Mouse (Mus musculus): ENCODE measurements around the gene Zfp275. TPM values are rescaled to one million over a fixed set of nuclear protein-coding genes. Genes with fewer than 3 reads are reported as not detected.

Zfp275 gene
- total and polyA plus RNA-seq, 2 experiments from 2014 or later: 5.7 to 28.2 TPM

DNA sequence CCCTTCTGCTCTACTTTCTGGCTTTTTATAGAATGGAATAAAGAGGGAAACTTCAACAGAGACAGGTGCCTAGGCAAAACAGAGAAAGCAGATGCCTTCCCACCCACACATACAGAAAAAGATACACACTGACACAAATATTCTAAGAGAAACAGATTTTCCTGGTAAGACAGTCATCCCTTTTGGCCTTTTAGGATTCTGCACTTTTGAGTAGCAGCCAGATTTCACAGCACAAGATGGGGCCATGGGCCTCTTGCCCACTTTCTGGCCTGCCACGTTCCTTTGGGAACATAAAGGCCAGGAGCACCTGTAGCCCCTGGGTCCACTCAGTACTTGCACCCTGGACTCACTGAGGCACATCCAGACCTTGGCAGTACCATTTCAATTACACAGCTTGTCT, 1.9 kb downstream of the Zfp275 start:
- DNase-seq (ENCODE audit: low spot score) (no peak), ATAC-seq (ENCODE audit: low FRiP score) (no peak)
- no peak overlapping the region for H3K4me2 ChIP-seq (ENCODE audit: low read depth, low read length, poor library complexity, severe bottlenecking)
- no peaks in the 10 kb centered on the region for H3K4me1 ChIP-seq (ENCODE audit: insufficient read depth, low read length)
- 81% methylated on average over 1 of the region's 1 CpGs for WGBS
- H3K27me3 ChIP-seq (ENCODE audit: insufficient read depth, low read length): no peaks in the 10 kb centered on the region
- no peak overlapping the region for H3K27ac ChIP-seq (ENCODE audit: low read depth, low read length)
- TF ChIP-seq CTCF (IDR thresholded peaks at IDR 0.05): no peak
- no peak overlapping the region for H3K4me3 ChIP-seq (ENCODE audit: low read depth, low read length)
- no peaks in the 10 kb centered on the region for H3K9me3 ChIP-seq (ENCODE audit: low read length)
- H3K36me3 ChIP-seq (ENCODE audit: insufficient read depth, low read length): no peaks in the 10 kb centered on the region
- no peak overlapping the region for H3K9ac ChIP-seq (replicated peaks; ENCODE audit: low read length, poor library complexity, severe bottlenecking)

GRCm38 (mm10) chrX:73356163-73356562, 13.7 kb downstream of the Zfp275 start:
- no peak for TF ChIP-seq CTCF (IDR thresholded peaks at IDR 0.05)
- ATAC-seq (ENCODE audit: low FRiP score) (no peak), DNase-seq (ENCODE audit: low spot score) (no peak)
- Histone ChIP-seq H3K4me3 (ENCODE audit: low read depth, low read length) (no peak overlapping the region), H3K36me3 (ENCODE audit: insufficient read depth, low read length) (peaks cover 23% of the 10 kb centered on the region), H3K27ac (ENCODE audit: low read depth, low read length) (no peak overlapping the region), H3K27me3 (ENCODE audit: insufficient read depth, low read length) (no peaks in the 10 kb centered on the region), H3K9me3 (ENCODE audit: low read length) (peaks cover 4% of the 10 kb centered on the region; the same call in 1 of the 2 replicates), H3K4me1 (ENCODE audit: insufficient read depth, low read length) (no peaks in the 10 kb centered on the region), H3K9ac (replicated peaks; ENCODE audit: low read length, poor library complexity, severe bottlenecking) (no peak overlapping the region), H3K4me2 (ENCODE audit: low read depth, low read length, poor library complexity, severe bottlenecking) (no peak overlapping the region)
- 92% methylated on average over 2 of the region's 2 CpGs for WGBS

DNA sequence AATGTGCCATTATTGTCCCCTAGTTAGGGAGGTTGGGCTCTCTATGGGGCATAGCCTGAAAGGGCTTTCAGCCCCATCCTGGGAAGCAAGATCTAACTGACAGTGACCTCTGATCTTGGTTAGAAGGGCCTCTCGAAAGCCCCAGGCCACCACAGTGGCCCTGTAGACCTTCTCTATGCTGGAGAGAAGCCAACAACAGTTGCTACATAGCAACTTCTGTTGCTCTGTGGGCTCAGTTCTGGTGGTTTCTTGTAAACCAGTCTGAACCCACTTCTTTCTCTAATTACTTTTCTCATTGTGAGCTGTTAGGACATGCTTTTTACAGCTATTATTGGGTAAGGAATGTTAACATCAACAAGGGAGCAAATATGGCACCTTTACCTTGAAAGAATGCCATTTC, 14.3 kb downstream of the Zfp275 start:
- DNase-seq (ENCODE audit: low spot score): no peak
- H3K4me3 ChIP-seq (ENCODE audit: low read depth, low read length): no peak overlapping the region
- TF ChIP-seq CTCF (IDR thresholded peaks at IDR 0.05): no peak
- H3K27ac ChIP-seq (ENCODE audit: low read depth, low read length): no peak overlapping the region
- H3K9me3 ChIP-seq (ENCODE audit: low read length): peaks cover 4% of the 10 kb centered on the region; the same call in 1 of the 2 replicates
- H3K4me2 ChIP-seq (ENCODE audit: low read depth, low read length, poor library complexity, severe bottlenecking): no peak overlapping the region
- WGBS: 58% methylated on average over 1 of the region's 1 CpGs
- no peaks in the 10 kb centered on the region for H3K4me1 ChIP-seq (ENCODE audit: insufficient read depth, low read length)
- ATAC-seq (ENCODE audit: low FRiP score): no peak
- H3K36me3 ChIP-seq (ENCODE audit: insufficient read depth, low read length): peaks cover 21% of the 10 kb centered on the region
- no peak overlapping the region for H3K9ac ChIP-seq (replicated peaks; ENCODE audit: low read length, poor library complexity, severe bottlenecking)
- H3K27me3 ChIP-seq (ENCODE audit: insufficient read depth, low read length): no peaks in the 10 kb centered on the region

GRCm38 (mm10) chrX:73363291-73363690, 20.9 kb downstream of the Zfp275 start:
- H3K9ac ChIP-seq (replicated peaks; ENCODE audit: low read length, poor library complexity, severe bottlenecking): no peak overlapping the region
- H3K9me3 ChIP-seq (ENCODE audit: low read length): no peaks in the 10 kb centered on the region
- no peak overlapping the region for H3K4me2 ChIP-seq (ENCODE audit: low read depth, low read length, poor library complexity, severe bottlenecking)
- H3K27ac ChIP-seq (ENCODE audit: low read depth, low read length): no peak overlapping the region
- H3K36me3 ChIP-seq (ENCODE audit: insufficient read depth, low read length): no peaks in the 10 kb centered on the region
- H3K4me3 ChIP-seq (ENCODE audit: low read depth, low read length): no peak overlapping the region
- ATAC-seq (ENCODE audit: low FRiP score) (no peak), DNase-seq (ENCODE audit: low spot score) (no peak)
- TF ChIP-seq CTCF (IDR thresholded peaks at IDR 0.05): no peak
- no peaks in the 10 kb centered on the region for H3K27me3 ChIP-seq (ENCODE audit: insufficient read depth, low read length)
- no peaks in the 10 kb centered on the region for H3K4me1 ChIP-seq (ENCODE audit: insufficient read depth, low read length)

GRCm38 (mm10) chrX:73384419-73384818, 42.0 kb downstream of the Zfp275 start:
- 33% methylated on average over 6 of the region's 6 CpGs for WGBS
- ATAC-seq (ENCODE audit: low FRiP score): peak; percentile 86
- no peak for TF ChIP-seq CTCF (IDR thresholded peaks at IDR 0.05)
- no peaks in the 10 kb centered on the region for H3K27me3 ChIP-seq (ENCODE audit: insufficient read depth, low read length)
- H3K27ac ChIP-seq (ENCODE audit: low read depth, low read length): peak overlapping the region; percentile 65
- DNase-seq (ENCODE audit: low spot score): peak; percentile 58
- H3K4me2 ChIP-seq (ENCODE audit: low read depth, low read length, poor library complexity, severe bottlenecking): no peak overlapping the region
- no peak overlapping the region for H3K4me3 ChIP-seq (ENCODE audit: low read depth, low read length)
- H3K9me3 ChIP-seq (ENCODE audit: low read length): no peaks in the 10 kb centered on the region
- no peaks in the 10 kb centered on the region for H3K36me3 ChIP-seq (ENCODE audit: insufficient read depth, low read length)
- H3K4me1 ChIP-seq (ENCODE audit: insufficient read depth, low read length): no peaks in the 10 kb centered on the region
- H3K9ac ChIP-seq (replicated peaks; ENCODE audit: low read length, poor library complexity, severe bottlenecking): no peak overlapping the region

- Histone ChIP-seq H3K4me3 (ENCODE audit: low read depth, low read length) (no peak overlapping the region), H3K4me1 (ENCODE audit: insufficient read depth, low read length) (no peaks in the 10 kb centered on the region), H3K9me3 (ENCODE audit: low read length) (no peaks in the 10 kb centered on the region), H3K4me2 (ENCODE audit: low read depth, low read length, poor library complexity, severe bottlenecking) (no peak overlapping the region), H3K36me3 (ENCODE audit: insufficient read depth, low read length) (no peaks in the 10 kb centered on the region), H3K9ac (replicated peaks; ENCODE audit: low read length, poor library complexity, severe bottlenecking) (no peak overlapping the region), H3K27ac (ENCODE audit: low read depth, low read length) (peak overlapping the region; percentile 65), H3K27me3 (ENCODE audit: insufficient read depth, low read length) (no peaks in the 10 kb centered on the region)
- WGBS: 32% methylated on average over 1 of the region's 1 CpGs
- ATAC-seq (ENCODE audit: low FRiP score): no peak
- DNase-seq (ENCODE audit: low spot score): no peak
- no peak for TF ChIP-seq CTCF (IDR thresholded peaks at IDR 0.05)
Observed at GRCm38 (mm10) chrX:73384924-73385323, 42.5 kb downstream of the Zfp275 start.

Measured in midbrain, postnatal 0 days (tissue).